Mouse (Mus musculus) mesoderm, embryonic 11.5 days (tissue): ENCODE measurements around the gene Sh3yl1.

Experiments
- DNase-seq: peaks from one replicate; pipeline ENCODE4 v3.0.0-alpha.2; 2012; ENCODE audit warnings: low read depth, low spot score

Gene Sh3yl1

DNA sequence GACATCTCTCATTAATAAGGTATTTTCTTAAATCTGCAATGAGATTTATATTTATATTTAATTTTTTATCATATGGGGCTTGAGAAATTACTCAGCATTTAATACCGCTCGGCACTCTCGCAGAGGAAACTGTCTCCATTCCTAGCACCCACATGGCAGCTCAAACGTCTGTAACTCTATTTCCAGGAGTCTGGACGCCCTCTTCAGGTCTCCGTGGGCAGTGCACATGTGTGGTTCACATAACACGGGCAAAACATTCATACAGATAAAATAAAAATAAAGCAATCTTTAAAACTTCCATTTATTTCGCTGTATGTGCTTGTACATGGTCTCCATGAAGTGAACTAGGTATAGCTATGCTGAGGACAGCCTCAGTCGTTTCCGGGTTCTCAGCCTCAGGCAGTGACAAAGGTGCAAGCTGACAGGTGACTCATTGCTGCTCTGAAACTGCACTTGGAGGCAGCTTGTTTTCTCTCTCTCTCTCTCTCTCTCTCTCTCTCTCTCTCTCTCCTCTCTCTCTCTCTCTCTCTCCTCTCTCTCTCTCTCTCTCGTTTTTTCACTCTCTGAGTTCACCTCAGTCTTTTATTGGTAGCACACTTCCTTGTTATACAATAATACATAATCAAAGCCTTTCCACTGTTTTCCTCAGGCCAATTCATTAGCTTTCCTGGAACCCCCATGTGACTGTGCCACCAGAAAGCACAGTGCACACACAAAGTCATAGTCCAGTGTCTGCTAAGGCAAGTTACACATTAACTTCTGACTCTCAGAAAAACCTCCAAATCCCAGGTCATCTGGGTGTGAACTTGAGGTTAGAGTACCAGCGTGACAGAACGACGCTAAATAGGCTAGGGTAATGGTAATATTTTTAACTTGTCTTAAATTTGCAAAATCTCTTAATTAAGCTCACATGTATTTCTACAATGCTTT is 31.9 kb downstream of the Sh3yl1 start:
- DNase-seq: no peak

DNA sequence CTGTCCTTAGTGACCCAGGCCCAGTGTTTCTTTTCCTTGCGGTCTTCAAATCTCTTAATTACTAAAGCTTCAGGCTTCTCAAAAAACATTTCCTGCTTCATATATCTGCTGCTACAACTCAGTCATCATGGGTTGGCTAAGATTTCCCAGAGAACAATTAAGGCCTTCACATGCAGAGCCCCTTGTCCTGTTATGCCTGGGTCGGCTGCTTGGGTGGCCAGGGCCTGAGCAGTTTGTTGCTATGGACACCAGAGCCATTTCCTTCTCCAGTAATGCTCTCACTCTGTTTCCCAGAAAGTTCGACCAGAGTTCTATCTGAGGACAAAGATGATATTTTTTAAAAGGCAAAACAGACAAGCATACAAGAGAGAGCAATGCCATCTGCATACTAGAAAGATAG is 32.7 kb downstream of the Sh3yl1 start:
- peak; percentile 4 for DNase-seq

DNA sequence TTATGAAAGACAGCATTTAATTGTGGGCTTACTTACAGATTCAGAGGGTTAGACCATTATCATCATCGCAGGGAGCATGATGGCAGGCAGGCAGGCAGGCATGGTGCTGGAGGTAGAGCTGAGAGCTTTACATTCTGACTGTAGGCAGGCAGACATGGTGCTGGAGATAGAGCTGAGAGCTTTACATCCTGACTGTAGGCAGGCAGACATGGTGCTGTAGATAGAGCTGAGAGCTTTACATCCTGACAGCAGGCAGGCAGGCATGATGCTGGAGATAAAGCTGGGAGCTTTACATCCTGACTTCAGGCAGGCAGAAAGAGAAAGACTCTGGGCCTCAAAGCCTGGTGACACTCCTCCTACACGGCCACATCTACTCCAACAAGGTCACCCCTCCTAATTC is 59.2 kb downstream of the Sh3yl1 start:
- no peak for DNase-seq

DNA sequence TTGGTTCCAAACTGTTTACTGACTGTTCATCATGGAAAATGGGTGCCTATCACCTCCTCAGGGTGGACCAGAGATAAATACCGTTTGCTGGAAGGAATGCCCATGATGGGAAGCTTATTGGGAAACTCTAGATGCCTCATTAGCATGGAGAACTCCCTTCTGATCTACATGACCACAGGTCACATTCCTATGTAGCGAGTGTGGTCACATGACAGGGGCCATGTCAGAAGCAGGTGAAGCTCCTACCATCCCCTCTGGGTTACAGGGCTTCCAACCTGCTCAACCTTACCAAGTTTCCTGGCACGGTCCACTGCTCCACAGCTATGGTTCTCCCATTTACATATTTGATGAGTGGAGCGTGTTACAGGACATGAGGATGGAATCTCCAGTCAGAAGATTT is 92.3 kb downstream of the Sh3yl1 start:
- DNase-seq: no peak

- DNase-seq: peak; percentile 85
These were observed 93.5 kb downstream of the Sh3yl1 start for GRCm38 (mm10) chr12:31005010-31005409.

DNA sequence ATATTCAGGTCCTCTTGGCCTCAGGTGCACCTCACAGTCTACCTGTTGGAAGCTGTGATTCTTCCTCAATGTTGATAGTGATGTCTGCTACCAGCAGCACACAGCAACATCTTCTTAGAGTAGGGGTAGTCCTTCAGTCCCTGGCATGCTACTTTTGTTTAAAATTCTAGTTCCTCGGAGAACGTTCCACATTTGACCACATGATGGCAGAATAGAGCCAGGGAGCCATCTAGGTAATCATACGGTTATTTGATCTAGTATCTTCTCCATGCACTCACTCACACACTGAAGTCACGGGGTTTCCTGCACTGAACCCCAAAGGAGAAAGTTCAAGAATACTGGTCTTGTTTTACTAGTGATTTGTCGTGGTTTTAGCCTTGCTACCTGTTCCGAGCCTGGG is 96.7 kb downstream of the Sh3yl1 start:
- DNase-seq: peak; percentile 52
